Mouse (Mus musculus) erythroblast, embryonic 14.5 days (primary cell): ENCODE measurements around the gene Amotl1.

ENCODE experiments used
- GATA1 ChIP-seq: IDR thresholded peaks from 2 replicates; pipeline ENCODE4 v1.6.1; 2012; ENCODE audit warnings: low read length, inconsistent platforms, mixed read lengths
- TAL1 ChIP-seq: IDR thresholded peaks from 3 replicates; pipeline ENCODE4 v1.6.1; 2012; ENCODE audit warnings: low read length, inconsistent platforms, mixed read lengths

DNA sequence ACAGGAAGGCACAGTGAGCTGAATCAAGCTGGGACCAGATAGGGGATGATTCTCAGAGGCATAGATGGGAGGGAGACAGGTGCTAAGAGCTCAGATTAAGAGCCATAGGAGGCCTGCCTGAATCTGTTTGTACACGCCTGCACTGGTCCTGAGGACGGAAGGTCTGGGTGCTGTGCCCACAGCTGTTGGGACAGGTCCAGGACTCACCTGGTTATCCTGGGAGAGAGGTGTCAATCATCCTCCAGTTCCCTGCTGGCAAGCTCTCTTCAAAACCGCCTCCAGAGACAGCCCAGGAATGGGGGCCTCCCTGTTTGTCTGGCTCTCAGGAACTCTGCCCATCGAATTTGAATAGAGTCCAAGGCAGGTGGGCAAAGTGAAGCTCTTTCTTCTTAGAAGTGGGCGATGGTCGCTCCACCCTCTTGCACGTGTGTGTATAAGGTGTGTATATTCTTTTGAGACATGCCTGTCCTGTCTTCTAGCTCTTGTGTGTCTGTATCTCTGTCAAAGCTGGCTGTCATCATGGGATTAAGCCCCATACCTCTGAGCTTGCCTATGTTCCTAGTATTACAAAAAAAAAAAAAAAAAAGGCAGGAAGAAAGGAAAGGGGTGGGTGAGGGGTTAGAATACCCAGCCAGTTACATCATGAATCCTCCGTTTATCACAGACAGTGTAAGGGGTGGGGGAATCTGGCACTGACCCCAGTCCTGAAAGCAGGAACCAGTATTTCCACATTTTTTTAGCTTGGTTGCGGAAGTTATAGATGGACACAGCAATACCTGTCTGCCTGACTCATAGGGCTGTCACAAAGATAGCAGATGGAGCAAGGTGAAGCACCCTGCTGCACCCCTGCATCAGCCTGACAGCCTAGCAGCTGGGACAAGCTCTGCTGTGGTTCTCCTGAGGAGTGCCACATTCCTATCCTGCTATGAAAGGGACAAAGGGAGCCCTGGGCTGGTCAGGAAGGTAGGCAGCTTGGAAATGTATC, 31.1 kb upstream of the Amotl1 start:
- TF ChIP-seq GATA1 (no peak), TAL1 (no peak)
